Mouse (Mus musculus) stomach, postnatal 0 days (tissue): ENCODE results near the gene Fabp2. TPM values are rescaled to one million over a fixed set of nuclear protein-coding genes. Genes with fewer than 3 reads are reported as not detected.

Source experiments
- ATAC-seq: fragments of 200-750 bp; cut with Nextera tagmentation; 2 replicates; pipeline ENCODE4 v1.8.0; 2017; ENCODE audit not compliant: low FRiP score, low TSS enrichment
- DNase-seq: peaks from one replicate; pipeline ENCODE4 v3.0.0-alpha.2; 2016; ENCODE audit warnings: low spot score
- H3K27ac ChIP-seq: fragments of 300-500 bp; sonication (generic); replicated peaks from 2 replicates; pipeline ENCODE4 v1.5.1; 2014; ENCODE audit warnings: mild to moderate bottlenecking, control low read depth
- H3K27me3 ChIP-seq: fragments of 300-500 bp; sonication (generic); 2 replicates; pipeline ENCODE4 v1.6.1; 2014; ENCODE audit warnings: low read length; ENCODE audit not compliant: control insufficient read depth, insufficient read depth
- H3K36me3 ChIP-seq: fragments of 300-500 bp; sonication (generic); 2 replicates; pipeline ENCODE4 v1.6.1; 2014; ENCODE audit warnings: low read length, mixed read lengths; ENCODE audit not compliant: control insufficient read depth, insufficient read depth
- H3K4me1 ChIP-seq: fragments of 300-500 bp; sonication (generic); replicated peaks from 2 replicates; pipeline ENCODE4 v1.6.1; 2014; ENCODE audit warnings: antibody characterized with exemption; ENCODE audit not compliant: control insufficient read depth, insufficient read depth
- H3K4me2 ChIP-seq: fragments of 300-500 bp; sonication (generic); replicated peaks from 2 replicates; pipeline ENCODE4 v1.6.1; 2014; ENCODE audit warnings: low read depth, mild to moderate bottlenecking, control low read depth, moderate library complexity
- H3K4me3 ChIP-seq: fragments of 300-500 bp; sonication (generic); 2 replicates; pipeline ENCODE4 v1.5.1; 2014; ENCODE audit warnings: low read depth, low read length, control low read depth
- H3K9ac ChIP-seq: fragments of 300-500 bp; sonication (generic); 2 replicates; pipeline ENCODE4 v1.6.1; 2014; ENCODE audit warnings: mild to moderate bottlenecking, low read length, control low read depth, mixed read lengths
- H3K9me3 ChIP-seq: fragments of 300-500 bp; sonication (generic); 2 replicates; pipeline ENCODE4 v1.6.1; 2016; ENCODE audit warnings: low read length; ENCODE audit not compliant: control insufficient read depth
- CTCF ChIP-seq: IDR thresholded peaks from 2 replicates; pipeline ENCODE4 v1.5.1; 2016; ENCODE audit warnings: antibody characterized with exemption, low read depth, mild to moderate bottlenecking, moderate library complexity
- EP300 ChIP-seq: optimal IDR thresholded peaks from 2 replicates; pipeline ENCODE3; 2016; ENCODE audit warnings: antibody characterized with exemption
- WGBS: fragments of 180-500 bp; shearing (Covaris S2); extraction: QIAGEN DNeasy Blood & Tissue Kit; methylation state at CpG from one replicate; pipeline ENCODE4 v1.1.7; 2014; 5-methylcytosine and 5-hydroxymethylcytosine counted together
- polyA plus RNA-seq: library from polyadenylated mRNA; unstranded; fragments of >200 nt; fragmentation: Nextera tagmentation; extraction: Ambion mirVana; gene quantifications from 2 replicates; pipeline ENCODE4 v1.2.1, GENCODE M21; 2015

The Fabp2 gene
- polyA plus RNA-seq, 1 experiment from 2014 or later, result 21.5 TPM

DNA sequence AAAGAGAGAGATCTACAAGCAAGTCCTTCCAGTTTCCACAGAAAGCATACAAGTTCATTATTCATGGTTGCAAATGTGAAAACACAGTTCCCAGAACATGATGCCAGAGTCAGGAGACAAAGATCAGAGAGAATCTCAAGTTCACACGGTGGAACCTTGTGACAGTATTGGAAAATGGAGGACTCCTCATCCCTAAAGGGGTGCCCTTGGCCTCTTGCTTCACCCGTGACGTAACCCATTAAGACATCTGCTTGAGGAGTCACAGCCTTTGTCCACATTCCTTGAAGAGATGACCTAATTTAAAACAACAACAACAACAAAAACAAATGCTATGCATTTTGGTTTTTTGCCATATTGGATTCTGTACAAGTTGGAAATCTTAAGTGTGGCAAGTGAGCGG lies 29.8 kb upstream of the Fabp2 start:
- Histone ChIP-seq H3K9ac (no peak overlapping the region), H3K4me3 (no peak overlapping the region), H3K4me1 (no peaks in the 10 kb centered on the region), H3K4me2 (no peak overlapping the region), H3K36me3 (no peaks in the 10 kb centered on the region), H3K27ac (no peak overlapping the region), H3K27me3 (no peaks in the 10 kb centered on the region), H3K9me3 (no peaks in the 10 kb centered on the region)
- 78% methylated on average over 4 of the region's 4 CpGs for WGBS
- no peak for DNase-seq
- no peak for TF ChIP-seq EP300
- no peak for TF ChIP-seq CTCF
- ATAC-seq, result no peak

DNA sequence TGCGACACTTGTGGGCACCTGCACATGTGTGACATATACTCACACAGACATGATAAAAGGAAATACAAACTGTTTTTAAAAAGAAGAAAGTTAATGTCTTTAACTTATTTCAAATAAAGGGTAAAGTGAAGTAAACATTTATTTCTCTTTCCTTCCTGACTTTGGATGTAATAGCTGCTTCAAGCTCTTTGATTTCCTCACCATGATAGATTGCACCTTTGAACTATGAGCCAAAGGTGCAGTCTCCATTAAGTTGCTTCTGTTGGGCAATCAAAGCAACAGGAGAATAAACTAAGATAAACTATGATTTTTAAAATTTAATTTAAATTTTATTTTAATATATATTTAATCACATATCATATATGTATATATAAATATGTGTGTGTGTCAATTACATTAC lies 26.6 kb upstream of the Fabp2 start:
- DNase-seq (no peak), ATAC-seq (no peak)
- Histone ChIP-seq H3K4me3 (no peak overlapping the region), H3K27me3 (no peaks in the 10 kb centered on the region), H3K9me3 (no peaks in the 10 kb centered on the region), H3K27ac (no peak overlapping the region), H3K9ac (no peak overlapping the region), H3K4me2 (no peak overlapping the region), H3K4me1 (no peaks in the 10 kb centered on the region), H3K36me3 (no peaks in the 10 kb centered on the region)
- 89% methylated on average over 1 of the region's 1 CpGs for whole genome bisulfite sequencing
- TF ChIP-seq CTCF (no peak), EP300 (no peak)

DNA sequence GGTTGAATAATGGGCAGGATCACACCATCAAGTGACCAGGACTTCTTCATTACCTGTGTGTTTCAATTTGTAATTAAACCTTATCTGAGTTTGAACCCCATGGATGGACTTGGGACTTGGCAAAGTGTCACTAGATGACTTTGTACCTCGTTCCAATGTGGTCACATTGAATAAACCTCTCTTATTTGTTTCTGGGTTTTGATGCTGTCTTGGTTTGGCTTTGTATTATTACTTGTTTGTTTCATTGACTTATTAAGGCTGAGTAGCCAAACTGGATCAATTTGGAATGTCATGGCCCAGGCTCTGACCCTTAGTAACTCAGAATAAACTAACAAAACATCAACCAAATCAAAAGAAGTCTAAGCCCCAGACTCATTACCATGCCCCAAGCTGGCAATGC lies 23.3 kb upstream of the Fabp2 start:
- H3K4me2 ChIP-seq, result no peak overlapping the region
- H3K36me3 ChIP-seq, result no peaks in the 10 kb centered on the region
- WGBS, result 96% methylated on average over 1 of the region's 1 CpGs
- H3K27ac ChIP-seq, result no peak overlapping the region
- no peaks in the 10 kb centered on the region for H3K27me3 ChIP-seq
- ATAC-seq (no peak), DNase-seq (no peak)
- TF ChIP-seq CTCF (no peak), EP300 (no peak)
- no peaks in the 10 kb centered on the region for H3K9me3 ChIP-seq
- H3K9ac ChIP-seq, result no peak overlapping the region
- H3K4me1 ChIP-seq, result no peaks in the 10 kb centered on the region
- H3K4me3 ChIP-seq, result no peak overlapping the region

GRCm38 (mm10) chr3:122876870-122877269 lies 18.0 kb upstream of the Fabp2 start:
- no peaks in the 10 kb centered on the region for H3K27me3 ChIP-seq
- no peaks in the 10 kb centered on the region for H3K36me3 ChIP-seq
- H3K4me3 ChIP-seq, result no peak overlapping the region
- 86% methylated on average over 2 of the region's 2 CpGs for WGBS
- no peak overlapping the region for H3K27ac ChIP-seq
- DNase-seq (no peak), ATAC-seq (peak; percentile 79)
- H3K4me1 ChIP-seq, result no peaks in the 10 kb centered on the region
- H3K9me3 ChIP-seq, result no peaks in the 10 kb centered on the region
- H3K9ac ChIP-seq, result no peak overlapping the region
- TF ChIP-seq EP300 (no peak), CTCF (no peak)
- no peak overlapping the region for H3K4me2 ChIP-seq

DNA sequence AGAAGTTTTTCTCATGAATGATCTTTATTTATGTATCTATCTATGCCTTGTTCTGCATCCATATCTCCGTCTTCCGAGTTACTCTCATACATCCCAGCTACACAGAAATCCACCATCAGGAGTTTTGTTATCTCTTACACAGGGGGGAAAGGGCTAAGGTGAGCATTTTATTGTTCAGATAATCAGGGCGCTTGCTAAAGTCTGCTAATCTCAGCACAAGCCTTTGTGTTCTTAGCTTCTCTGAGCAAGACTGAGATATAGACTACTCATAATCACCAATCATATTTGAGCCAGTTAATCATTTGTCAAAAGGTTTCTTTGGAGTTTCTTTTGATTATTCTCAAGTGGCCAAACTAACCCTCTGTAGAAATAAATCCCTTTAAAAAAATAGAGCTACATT lies 17.3 kb upstream of the Fabp2 start:
- 73% methylated on average over 3 of the region's 3 CpGs for WGBS
- Histone ChIP-seq H3K27ac (no peak overlapping the region), H3K9me3 (no peaks in the 10 kb centered on the region), H3K9ac (no peak overlapping the region), H3K27me3 (no peaks in the 10 kb centered on the region), H3K4me1 (no peaks in the 10 kb centered on the region), H3K4me3 (no peak overlapping the region), H3K36me3 (no peaks in the 10 kb centered on the region), H3K4me2 (no peak overlapping the region)
- DNase-seq, result no peak
- ATAC-seq, result no peak
- TF ChIP-seq EP300 (no peak), CTCF (no peak)

GRCm38 (mm10) chr3:122878705-122879315 lies 16.1 kb upstream of the Fabp2 start:
- no peak for DNase-seq
- no peak overlapping the region for H3K4me3 ChIP-seq
- no peaks in the 10 kb centered on the region for H3K36me3 ChIP-seq
- no peak overlapping the region for H3K9ac ChIP-seq
- 74% methylated on average over 8 of the region's 8 CpGs for WGBS
- H3K27ac ChIP-seq, result no peak overlapping the region
- no peak overlapping the region for H3K4me2 ChIP-seq
- H3K27me3 ChIP-seq, result no peaks in the 10 kb centered on the region
- TF ChIP-seq EP300, result no peak
- peak; percentile 55 for TF ChIP-seq CTCF
- H3K4me1 ChIP-seq, result no peaks in the 10 kb centered on the region
- H3K9me3 ChIP-seq, result no peaks in the 10 kb centered on the region
- ATAC-seq, result peak; percentile 55
